Mouse (Mus musculus) midbrain, postnatal 0 days (tissue): ENCODE data around the gene Prdm16. TPM values are rescaled to one million over a fixed set of nuclear protein-coding genes. Genes with fewer than 3 reads are reported as not detected.

Source experiments
- ATAC-seq: fragments of 200-750 bp; cut with Nextera tagmentation; 2 replicates; pipeline ENCODE4 v1.8.0; 2017; ENCODE audit warnings: moderate number of reproducible peaks, mild to moderate bottlenecking, moderate TSS enrichment, moderate library complexity; ENCODE audit not compliant: low FRiP score
- DNase-seq: peaks from one replicate; pipeline ENCODE4 v3.0.0-alpha.2; 2015; ENCODE audit warnings: low spot score
- H3K27ac ChIP-seq: fragments of 300-500 bp; sonication (generic); 2 replicates; pipeline ENCODE4 v1.5.1; 2014; ENCODE audit warnings: low read depth, mild to moderate bottlenecking, low read length, mixed read lengths
- H3K27me3 ChIP-seq: fragments of 300-500 bp; sonication (generic); 2 replicates; pipeline ENCODE4 v1.6.1; 2014; ENCODE audit warnings: low read length, control low read depth, mixed read lengths; ENCODE audit not compliant: insufficient read depth
- H3K36me3 ChIP-seq: fragments of 300-500 bp; sonication (generic); 2 replicates; pipeline ENCODE4 v1.6.1; 2014; ENCODE audit warnings: low read length, control low read depth, mixed read lengths; ENCODE audit not compliant: insufficient read depth
- H3K4me1 ChIP-seq: fragments of 300-500 bp; sonication (generic); 2 replicates; pipeline ENCODE4 v1.6.1; 2014; ENCODE audit warnings: mild to moderate bottlenecking, control low read depth, antibody characterized with exemption, low read length, mixed read lengths; ENCODE audit not compliant: insufficient read depth
- H3K4me2 ChIP-seq: fragments of 300-500 bp; sonication (generic); 2 replicates; pipeline ENCODE4 v1.6.1; 2014; ENCODE audit warnings: low read depth, mild to moderate bottlenecking, low read length, mixed read lengths; ENCODE audit not compliant: poor library complexity, severe bottlenecking
- H3K4me3 ChIP-seq: fragments of 300-500 bp; sonication (generic); 2 replicates; pipeline ENCODE4 v1.5.1; 2014; ENCODE audit warnings: low read depth, mild to moderate bottlenecking, low read length, moderate library complexity
- H3K9ac ChIP-seq: fragments of 300-500 bp; sonication (generic); replicated peaks from 2 replicates; pipeline ENCODE4 v1.6.1; 2014; ENCODE audit warnings: mild to moderate bottlenecking, low read length, moderate library complexity, mixed read lengths; ENCODE audit not compliant: poor library complexity, severe bottlenecking
- H3K9me3 ChIP-seq: fragments of 300-500 bp; sonication (generic); 2 replicates; pipeline ENCODE4 v1.6.1; 2016; ENCODE audit warnings: low read length, control low read depth
- CTCF ChIP-seq: IDR thresholded peaks from 2 replicates; pipeline ENCODE4 v1.5.1; 2016; ENCODE audit warnings: antibody characterized with exemption, mild to moderate bottlenecking
- WGBS: fragments of 180-500 bp; shearing (Covaris S2); extraction: QIAGEN DNeasy Blood & Tissue Kit; methylation state at CpG from one replicate; pipeline ENCODE4 v1.1.7; 2014; 5-methylcytosine and 5-hydroxymethylcytosine counted together
- polyA plus RNA-seq: library from polyadenylated mRNA; unstranded; fragments of >200 nt; fragmentation: Nextera tagmentation; extraction: Ambion mirVana; gene quantifications from 2 replicates; pipeline ENCODE4 v1.2.1, GENCODE M21; 2015
- total RNA-seq: library from RNA; depleted of rRNA; stranded (reverse); fragments of >200 nt; gene quantifications from 2 replicates; pipeline ENCODE4 v1.2.3, GENCODE M21; 2014; rRNA removed

Gene Prdm16
- total and polyA plus RNA-seq, 2 experiments from 2014 or later = 9.3 to 10.7 TPM

- H3K4me1 ChIP-seq = no peaks in the 10 kb centered on the region
- no peaks in the 10 kb centered on the region; the same call in 1 of the 2 replicates for H3K36me3 ChIP-seq
- no peak overlapping the region for H3K9ac ChIP-seq
- DNase-seq = no peak
- no peaks in the 10 kb centered on the region for H3K9me3 ChIP-seq
- no peak overlapping the region for H3K4me2 ChIP-seq
- H3K27ac ChIP-seq = no peak overlapping the region
- TF ChIP-seq CTCF = no peak
- H3K4me3 ChIP-seq = no peak overlapping the region
- WGBS = 88% methylated on average over 9 of the region's 9 CpGs
- no peaks in the 10 kb centered on the region for H3K27me3 ChIP-seq
- ATAC-seq = no peak
Measured at GRCm38 (mm10) chr4:154279481-154279880, 357.2 kb downstream of the Prdm16 start.

GRCm38 (mm10) chr4:154273000-154273399, 363.7 kb downstream of the Prdm16 start:
- DNase-seq = peak; percentile 89
- Histone ChIP-seq H3K9ac (no peak overlapping the region), H3K36me3 (no peaks in the 10 kb centered on the region; the same call in 1 of the 2 replicates), H3K4me2 (no peak overlapping the region), H3K4me1 (no peaks in the 10 kb centered on the region), H3K27ac (no peak overlapping the region), H3K4me3 (no peak overlapping the region), H3K27me3 (no peaks in the 10 kb centered on the region), H3K9me3 (no peaks in the 10 kb centered on the region)
- 60% methylated on average over 3 of the region's 3 CpGs for WGBS
- no peak for ATAC-seq
- peak; percentile 95 for TF ChIP-seq CTCF

- TF ChIP-seq CTCF = no peak
- Histone ChIP-seq H3K4me3 (no peak overlapping the region), H3K4me2 (no peak overlapping the region), H3K27me3 (no peaks in the 10 kb centered on the region), H3K9ac (no peak overlapping the region), H3K36me3 (0 out of 2 replicates have a peak, but pooled peaks cover 2% of the 10 kb centered on the region), H3K4me1 (no peaks in the 10 kb centered on the region), H3K9me3 (no peaks in the 10 kb centered on the region), H3K27ac (no peak overlapping the region)
- no peak for ATAC-seq
- 60% methylated on average over 10 of the region's 10 CpGs for WGBS
- no peak for DNase-seq
Measured at GRCm38 (mm10) chr4:154269520-154269919, 367.2 kb downstream of the Prdm16 start.

- Histone ChIP-seq H3K4me3 (no peak overlapping the region), H3K27me3 (no peaks in the 10 kb centered on the region), H3K4me1 (no peaks in the 10 kb centered on the region), H3K4me2 (no peak overlapping the region), H3K9ac (no peak overlapping the region), H3K36me3 (0 out of 2 replicates have a peak, but pooled peaks cover 2% of the 10 kb centered on the region), H3K9me3 (no peaks in the 10 kb centered on the region), H3K27ac (no peak overlapping the region)
- DNase-seq (no peak), ATAC-seq (no peak)
- 84% methylated on average over 6 of the region's 6 CpGs for WGBS
- TF ChIP-seq CTCF = no peak
Measured at GRCm38 (mm10) chr4:154267511-154267910, 369.2 kb downstream of the Prdm16 start.

Other genes starting within 250 kb of the Prdm16 start
- gene Actrt2, start 31.0 kb upstream of the Prdm16 start, total RNA-seq = not detected in 2 replicates
- not detected in 2 replicates for gene Actrt2, start 31.0 kb upstream of the Prdm16 start, polyA plus RNA-seq
- 2.5 and 3.9 TPM in 2 replicates for gene Ttc34, start 200.6 kb upstream of the Prdm16 start, total RNA-seq
- gene Ttc34, start 200.6 kb upstream of the Prdm16 start, polyA plus RNA-seq = 2.9 and 3.3 TPM in 2 replicates
- gene Mmel1, start 232.7 kb upstream of the Prdm16 start, total RNA-seq = 0.76 and 0.82 TPM in 2 replicates
- 0.89 and 0.93 TPM in 2 replicates for gene Mmel1, start 232.7 kb upstream of the Prdm16 start, polyA plus RNA-seq